Mouse (Mus musculus) CH12.LX (cell line): Measurements from ENCODE around the gene Lipc. TPM values are rescaled to one million over a fixed set of nuclear protein-coding genes. Genes with fewer than 3 reads are reported as not detected.

ENCODE experiments used
- DNase-seq: peaks from one replicate; pipeline ENCODE4 v3.0.0-alpha.2; 2013; ENCODE audit errors: extremely low read depth
- H3K27ac ChIP-seq: 2 replicates; pipeline ENCODE4 v1.5.1; 2012; ENCODE audit warnings: low read depth, mild to moderate bottlenecking, control low read depth, moderate library complexity; ENCODE audit not compliant: insufficient read depth
- H3K27me3 ChIP-seq: replicated peaks from 2 replicates; pipeline ENCODE3; 2012; ENCODE audit warnings: inconsistent platforms
- H3K36me3 ChIP-seq, 2 experiments: replicated peaks in 1 of 2; 2 replicates each; pipeline versions ENCODE3 to v1.6.1; 2012; ENCODE audit warnings: inconsistent platforms in 1 of 2, low read length in 1 of 2, mild to moderate bottlenecking in 1 of 2, mixed read lengths in 1 of 2, moderate library complexity in 1 of 2; ENCODE audit not compliant: control insufficient read depth in 1 of 2, insufficient read depth in 1 of 2
- H3K4me1 ChIP-seq, 2 experiments: 2 replicates each; pipeline ENCODE4 v1.6.1; 2012; ENCODE audit warnings: inconsistent platforms in 1 of 2, moderate library complexity in 1 of 2; ENCODE audit not compliant: insufficient read depth in 2 of 2, control insufficient read depth in 1 of 2
- H3K4me2 ChIP-seq: 2 replicates; pipeline ENCODE4 v1.6.1; 2012; ENCODE audit warnings: low read depth, mild to moderate bottlenecking, control low read depth; ENCODE audit not compliant: poor library complexity, insufficient read depth, severe bottlenecking
- H3K4me3 ChIP-seq, 3 experiments: fragments of 150-350 bp in 1 of 3; sonication (generic) in 1 of 3; replicated peaks in 1 of 3; 2 replicates each; pipeline versions ENCODE3 to v1.5.1; 2011 to 2012; ENCODE audit warnings: low read depth in 2 of 3, low read length in 2 of 3, mild to moderate bottlenecking in 2 of 3, moderate library complexity in 2 of 3, control low read depth in 1 of 3, improper control_type of control experiment in 1 of 3, inconsistent platforms in 1 of 3, mixed read lengths in 1 of 3; ENCODE audit not compliant: poor library complexity in 1 of 3
- H3K79me2 ChIP-seq: replicated peaks from 2 replicates; pipeline ENCODE4 v1.6.1; 2012; ENCODE audit warnings: mild to moderate bottlenecking, moderate library complexity; ENCODE audit not compliant: control insufficient read depth, poor library complexity, insufficient read depth, severe bottlenecking; ENCODE audit errors: extremely low read depth
- H3K9ac ChIP-seq: 2 replicates; pipeline ENCODE4 v1.6.1; 2012; ENCODE audit warnings: low read depth, mild to moderate bottlenecking, control low read depth, moderate library complexity; ENCODE audit not compliant: insufficient read depth
- H3K9me3 ChIP-seq: replicated peaks from 2 replicates; pipeline ENCODE3; 2012; ENCODE audit warnings: low read length, inconsistent platforms, mixed read lengths
- BHLHE40 ChIP-seq: IDR thresholded peaks from 2 replicates; pipeline ENCODE4 v1.6.1; 2011; ENCODE audit warnings: mild to moderate bottlenecking, low read depth, low read length, improper control_type of control experiment
- CHD1 ChIP-seq: IDR thresholded peaks from 2 replicates; pipeline ENCODE4 v1.6.1; 2012; ENCODE audit warnings: low read depth, low read length, improper control_type of control experiment, inconsistent platforms
- CTCF ChIP-seq, 2 experiments: IDR thresholded peaks in 1 of 2; conservative IDR thresholded peaks in 1 of 2; 2 replicates each; pipeline ENCODE4 v1.5.1; 2011 to 2012; ENCODE audit warnings: low read depth in 2 of 2, low read length in 2 of 2, improper control_type of control experiment in 1 of 2, inconsistent platforms in 1 of 2, mild to moderate bottlenecking in 1 of 2, moderate library complexity in 1 of 2
- EP300 ChIP-seq: IDR thresholded peaks from 2 replicates; pipeline ENCODE4 v1.6.1; 2011; ENCODE audit warnings: low read length, improper control_type of control experiment
- GABPA ChIP-seq: IDR thresholded peaks from 2 replicates; pipeline ENCODE4 v1.6.1; 2012; ENCODE audit warnings: low read depth, low read length, improper control_type of control experiment, inconsistent platforms; ENCODE audit not compliant: insufficient replicate concordance
- IRF4 ChIP-seq: IDR thresholded peaks from 2 replicates; pipeline ENCODE4 v1.6.1; 2014; ENCODE audit warnings: low read depth, mild to moderate bottlenecking, inconsistent platforms, low read length, improper control_type of control experiment
- JUN ChIP-seq: IDR thresholded peaks from 2 replicates; pipeline ENCODE4 v1.6.1; 2011; ENCODE audit warnings: low read depth, mild to moderate bottlenecking, low read length, improper control_type of control experiment, moderate library complexity; ENCODE audit not compliant: insufficient read depth
- JUND ChIP-seq: conservative IDR thresholded peaks from 2 replicates; pipeline ENCODE4 v1.6.1; 2011; ENCODE audit warnings: low read depth, low read length, improper control_type of control experiment
- MAFK ChIP-seq: IDR thresholded peaks from 2 replicates; pipeline ENCODE4 v1.6.1; 2011; ENCODE audit warnings: low read length, improper control_type of control experiment; ENCODE audit not compliant: insufficient replicate concordance
- MEF2A ChIP-seq: IDR thresholded peaks from 2 replicates; pipeline ENCODE4 v1.6.1; 2014; ENCODE audit warnings: low read depth, mild to moderate bottlenecking, inconsistent platforms, low read length, improper control_type of control experiment, borderline replicate concordance
- MXI1 ChIP-seq: IDR thresholded peaks from 2 replicates; pipeline ENCODE4 v1.6.1; 2011; ENCODE audit warnings: mild to moderate bottlenecking, low read depth, low read length, improper control_type of control experiment
- NRF1 ChIP-seq: IDR thresholded peaks from 2 replicates; pipeline ENCODE4 v1.6.1; 2014; ENCODE audit warnings: low read depth, mild to moderate bottlenecking, inconsistent platforms, low read length, improper control_type of control experiment, moderate library complexity
- POLR2A ChIP-seq: IDR thresholded peaks from 2 replicates; pipeline ENCODE4 v1.6.1; 2011; ENCODE audit warnings: low read depth, mild to moderate bottlenecking, improper control_type of control experiment, low read length
- POLR2AphosphoS2 ChIP-seq: IDR thresholded peaks from 2 replicates; pipeline ENCODE4 v1.6.1; 2011; ENCODE audit warnings: low read depth, low read length, improper control_type of control experiment
- RCOR1 ChIP-seq: conservative IDR thresholded peaks from 2 replicates; pipeline ENCODE4 v1.6.1; 2012; ENCODE audit warnings: low read depth, mild to moderate bottlenecking, inconsistent platforms, low read length, improper control_type of control experiment
- TCF12 ChIP-seq: IDR thresholded peaks from 2 replicates; pipeline ENCODE4 v1.6.1; 2014; ENCODE audit warnings: low read depth, mild to moderate bottlenecking, inconsistent platforms, low read length, improper control_type of control experiment
- UBTF ChIP-seq: IDR thresholded peaks from 2 replicates; pipeline ENCODE4 v1.6.1; 2012; ENCODE audit warnings: low read depth, mild to moderate bottlenecking, inconsistent platforms, low read length, improper control_type of control experiment, moderate library complexity
- USF2 ChIP-seq: conservative IDR thresholded peaks from 2 replicates; pipeline ENCODE4 v1.6.1; 2011; ENCODE audit warnings: low read depth, low read length, improper control_type of control experiment
- ZC3H11A ChIP-seq: IDR thresholded peaks from 2 replicates; pipeline ENCODE4 v1.6.1; 2012; ENCODE audit warnings: low read depth, mild to moderate bottlenecking, inconsistent platforms, low read length, improper control_type of control experiment
- ZMIZ1 ChIP-seq: IDR thresholded peaks from 2 replicates; pipeline ENCODE4 v1.6.1; 2012; ENCODE audit warnings: low read depth, mild to moderate bottlenecking, inconsistent platforms, low read length, improper control_type of control experiment
- ZNF384 ChIP-seq: IDR thresholded peaks from 2 replicates; pipeline ENCODE4 v1.6.1; 2012; ENCODE audit warnings: low read depth, low read length, improper control_type of control experiment, inconsistent platforms
- dilution Hi-C: fragments of 300-500 bp; cut with MboI; formaldehyde crosslinking; loops from 2 replicates; pipeline ENCODE4 v1.14.3; 2020; ENCODE audit warnings: low sequenced_read_pairs; ENCODE audit not compliant: extremely low pct_unique_long_range_greater_than_20kb, extremely low pct_ligation_motif_present
- in situ Hi-C: fragments of 300-500 bp; cut with MboI; formaldehyde crosslinking; loops from 3 replicates; pipeline ENCODE4 v1.14.3; 2019; ENCODE audit warnings: low sequenced_read_pairs, low pct_ligation_motif_present, low pct_unique_long_range_greater_than_20kb, mixed read lengths
- polyA plus RNA-seq: library from polyadenylated mRNA; unstranded; fragments of >175 nt; gene quantifications from 2 replicates; pipeline ENCODE4 v1.2.1, GENCODE M21; 2012; ENCODE audit warnings: low read depth; ENCODE audit not compliant: insufficient read length
- total RNA-seq, 2 experiments: library from RNA; depleted of rRNA; stranded (reverse); fragments of 300-350 nt in 1 of 2; fragments of >200 nt in 1 of 2; gene quantifications; 2 replicates each; pipeline ENCODE4 v1.2.3; 2012 to 2014

Lipc gene
- total and polyA plus RNA-seq, 3 experiments, result 5.2 to 24.5 (median 8.6) TPM

DNA sequence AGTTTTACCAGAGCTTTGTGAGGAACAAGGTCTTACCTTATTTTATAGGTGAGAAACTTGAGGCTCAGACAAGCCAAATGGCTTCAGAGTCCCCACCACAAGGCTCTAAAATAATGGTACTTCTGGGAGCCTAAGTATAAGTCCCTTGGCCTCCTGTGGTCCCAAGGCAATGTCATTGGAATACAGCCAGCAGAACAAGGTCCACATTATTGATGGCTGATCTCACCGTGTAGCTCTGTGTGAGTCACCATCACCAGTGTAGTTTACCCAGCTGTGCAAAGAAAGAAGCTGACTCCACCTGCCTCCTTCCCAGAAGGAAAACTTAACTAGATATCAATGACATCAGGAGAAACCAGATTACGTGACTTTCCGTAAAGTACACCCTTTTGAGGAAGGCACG lies 63.1 kb downstream of the Lipc start:
- no peaks in the 10 kb centered on the region for H3K27me3 ChIP-seq
- H3K4me2 ChIP-seq, result no peak overlapping the region
- H3K9ac ChIP-seq, result no peak overlapping the region
- H3K9me3 ChIP-seq, result no peaks in the 10 kb centered on the region
- dilution Hi-C loops (no loop called here), in situ Hi-C loops (no loop called here)
- no peaks in the 10 kb centered on the region for H3K79me2 ChIP-seq
- DNase-seq, result no peak
- H3K27ac ChIP-seq, result no peak overlapping the region
- H3K36me3 ChIP-seq, result no peaks in the 10 kb centered on the region
- peaks cover 3 to 25% of the 10 kb centered on the region in 2 experiments for H3K4me1 ChIP-seq
- no peak overlapping the region for H3K4me3 ChIP-seq
- TF ChIP-seq TCF12 (no peak), JUND (no peak), MXI1 (no peak)

GRCm38 (mm10) chr9:70888556-70888955 lies 63.5 kb downstream of the Lipc start:
- H3K9me3 ChIP-seq, result no peaks in the 10 kb centered on the region
- H3K9ac ChIP-seq, result no peak overlapping the region
- H3K4me1 ChIP-seq, result peaks cover 3 to 21% of the 10 kb centered on the region in 2 experiments
- dilution Hi-C loops (no loop called here), in situ Hi-C loops (no loop called here)
- no peak for DNase-seq
- no peaks in the 10 kb centered on the region for H3K27me3 ChIP-seq
- no peak overlapping the region for H3K4me2 ChIP-seq
- H3K36me3 ChIP-seq, result no peaks in the 10 kb centered on the region
- no peak overlapping the region for H3K27ac ChIP-seq
- H3K4me3 ChIP-seq, result no peak overlapping the region
- no peaks in the 10 kb centered on the region for H3K79me2 ChIP-seq
- TF ChIP-seq TCF12, result no peak
- no peak for TF ChIP-seq IRF4
- no peak for TF ChIP-seq ZMIZ1
- no peak for TF ChIP-seq MEF2A
- no peak for TF ChIP-seq JUND
- no peak for TF ChIP-seq USF2
- no peak for TF ChIP-seq CTCF (conservative IDR thresholded peaks at IDR 0.05 in 1 of 2, IDR thresholded peaks at IDR 0.05 in 1 of 2; ENCODE audit: low read depth in 2 of 2, low read length in 2 of 2)
- no peak for TF ChIP-seq MAFK
- TF ChIP-seq BHLHE40, result no peak
- TF ChIP-seq CHD1, result no peak
- no peak for TF ChIP-seq ZC3H11A
- TF ChIP-seq EP300, result no peak
- TF ChIP-seq ZNF384, result no peak
- no peak for TF ChIP-seq GABPA
- TF ChIP-seq NRF1, result no peak
- TF ChIP-seq JUN, result no peak
- no peak for TF ChIP-seq RCOR1
- TF ChIP-seq POLR2AphosphoS2, result no peak
- TF ChIP-seq POLR2A, result no peak
- no peak for TF ChIP-seq UBTF
